Mouse (Mus musculus) heart, postnatal 36 days (tissue): ENCODE measurements around the gene Ecpas. TPM values are rescaled to one million over a fixed set of nuclear protein-coding genes. Genes with fewer than 3 reads are reported as not detected.

Source experiments
- DNase-seq, 2 experiments: peaks; one replicate each; pipeline ENCODE4 v3.0.0; 2021 to 2022
- intact Hi-C: fragments of 180-260 bp; cut with DNase I; formaldehyde crosslinking; loops from one replicate; pipeline ENCODE4 v1.15.1; 2025
- total RNA-seq, 2 experiments: library from RNA; stranded (reverse); gene quantifications; 2 replicates each; pipeline ENCODE4 v1.2.3; 2021

Ecpas gene
- total RNA-seq, 2 experiments from 2014 or later = 212 TPM

GRCm38 (mm10) chr4:58749510-58749909 is 163.0 kb downstream of the Ecpas start:
- no peak for DNase-seq
- intact Hi-C loops = loop anchor here (1.0 kb wide), 2 partner anchors 330 to 483 kb away; no protein-coding TSS in a partner anchor

GRCm38 (mm10) chr4:58749101-58749500 is 163.4 kb downstream of the Ecpas start:
- peak; percentile 18 to 29 for DNase-seq
- intact Hi-C loops = loop anchor here (1.0 kb wide), 2 partner anchors 330 to 483 kb away; no protein-coding TSS in a partner anchor

Other genes with a start within 250 kb of the Ecpas start
- gene Olfr267, start 125.0 kb downstream of the Ecpas start, total RNA-seq = not detected
- not detected for gene Zkscan16, start 30.9 kb upstream of the Ecpas start, total RNA-seq
- 1 to 10 TPM; 3.0 to 5.3 TPM for gene Ptgr1, start 74.4 kb upstream of the Ecpas start, total RNA-seq
- gene Dnajc25, start 82.3 kb upstream of the Ecpas start, total RNA-seq = 10 to 100 TPM; 18.7 to 19.5 TPM
- 1 to 10 TPM; 2.7 TPM for gene Gm20503, start 90.5 kb upstream of the Ecpas start, total RNA-seq
- 10 to 100 TPM; 16.6 to 17.0 TPM for gene Gng10, start 122.3 kb upstream of the Ecpas start, total RNA-seq
- gene AI481877, start 226.2 kb upstream of the Ecpas start, total RNA-seq = not detected